Mouse (Mus musculus) bone marrow, adult 2 months (tissue): ENCODE results near the gene Mutyh.

ENCODE experiments used
- CTCF ChIP-seq: fragments of 200-500 bp; IDR thresholded peaks from 2 replicates; pipeline ENCODE4 v1.5.1; 2011; ENCODE audit warnings: low read length, control low read depth; ENCODE audit not compliant: control insufficient read depth, insufficient read depth
- POLR2A ChIP-seq: fragments of 200-500 bp; IDR thresholded peaks from 2 replicates; pipeline ENCODE4 v1.6.1; 2011; ENCODE audit warnings: low read depth, mild to moderate bottlenecking, control low read depth, low read length, borderline replicate concordance; ENCODE audit not compliant: control insufficient read depth

DNA sequence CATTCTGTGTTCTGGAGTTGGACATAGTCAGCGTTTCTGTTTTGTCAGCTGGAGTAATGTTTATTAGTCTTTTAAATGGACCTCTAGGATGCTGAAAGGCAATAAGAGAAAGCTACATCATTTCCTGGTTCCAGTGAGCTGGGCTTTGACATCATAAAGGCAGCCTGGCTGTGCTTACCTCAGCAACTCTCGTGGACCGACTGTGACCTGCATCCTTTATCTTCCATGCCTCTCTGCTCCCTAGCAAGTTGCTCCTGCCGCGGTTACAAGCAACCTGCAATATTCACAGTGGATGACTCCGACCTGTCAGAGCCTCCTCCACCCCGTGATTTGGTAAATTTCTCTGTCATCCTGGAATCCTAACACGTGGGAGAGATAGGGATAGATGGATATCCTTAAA is 54.5 kb downstream of the Mutyh start:
- TF ChIP-seq CTCF = no peak
- no peak for TF ChIP-seq POLR2A
